Mouse (Mus musculus) 3T3-L1 (cell line): ENCODE results near the gene Alg12.
A peak's percentile ranks its signal among the peaks of the same experiment; 100 is the strongest.

Source experiments
- DNase-seq: peaks from one replicate; pipeline ENCODE4 v3.0.0-alpha.2; 2015; ENCODE audit warnings: low read depth, low spot score

Alg12 gene

DNA sequence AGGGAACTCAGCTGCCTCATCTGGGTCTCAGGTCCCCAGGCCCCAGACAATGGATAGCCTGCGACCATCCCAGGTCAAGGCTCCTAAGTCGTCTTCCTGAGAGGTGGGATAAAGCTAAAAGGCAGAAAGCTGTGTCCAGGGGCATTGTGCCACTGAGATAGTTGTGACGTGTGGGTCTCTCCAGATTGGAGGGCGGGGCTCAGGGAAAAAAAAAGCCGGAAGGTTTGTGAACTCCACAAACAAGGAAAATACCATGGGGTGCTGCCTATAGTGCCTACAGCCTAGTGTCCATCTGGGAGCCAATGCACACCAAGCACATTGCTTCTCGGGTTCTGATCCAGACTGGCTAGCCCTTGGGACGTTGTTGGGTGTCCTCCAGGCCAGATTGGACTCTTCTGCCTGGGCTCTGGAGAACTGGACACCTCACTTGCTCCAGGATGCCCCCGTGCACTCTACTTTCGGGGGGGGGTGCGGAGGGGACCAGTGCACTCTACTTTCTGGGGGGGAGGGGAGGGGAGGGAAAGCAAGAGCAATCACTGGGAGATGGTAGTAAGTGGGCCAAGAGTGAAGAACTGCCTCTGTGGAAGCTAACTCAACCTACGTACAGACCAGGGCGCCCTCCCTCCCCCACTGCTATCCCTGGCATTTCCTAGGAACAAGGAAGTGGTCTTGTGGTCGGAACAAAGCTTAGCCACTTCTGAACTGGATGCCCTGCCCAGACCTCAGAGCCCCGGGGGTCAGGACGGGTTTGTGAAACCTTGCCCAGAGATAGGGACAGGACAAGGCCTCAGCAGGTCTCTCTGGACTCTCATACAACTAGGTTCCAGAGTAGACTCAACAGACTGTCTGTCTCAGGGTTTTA, 36.1 kb upstream of the Alg12 start:
- DNase-seq, result peak; percentile 79

DNA sequence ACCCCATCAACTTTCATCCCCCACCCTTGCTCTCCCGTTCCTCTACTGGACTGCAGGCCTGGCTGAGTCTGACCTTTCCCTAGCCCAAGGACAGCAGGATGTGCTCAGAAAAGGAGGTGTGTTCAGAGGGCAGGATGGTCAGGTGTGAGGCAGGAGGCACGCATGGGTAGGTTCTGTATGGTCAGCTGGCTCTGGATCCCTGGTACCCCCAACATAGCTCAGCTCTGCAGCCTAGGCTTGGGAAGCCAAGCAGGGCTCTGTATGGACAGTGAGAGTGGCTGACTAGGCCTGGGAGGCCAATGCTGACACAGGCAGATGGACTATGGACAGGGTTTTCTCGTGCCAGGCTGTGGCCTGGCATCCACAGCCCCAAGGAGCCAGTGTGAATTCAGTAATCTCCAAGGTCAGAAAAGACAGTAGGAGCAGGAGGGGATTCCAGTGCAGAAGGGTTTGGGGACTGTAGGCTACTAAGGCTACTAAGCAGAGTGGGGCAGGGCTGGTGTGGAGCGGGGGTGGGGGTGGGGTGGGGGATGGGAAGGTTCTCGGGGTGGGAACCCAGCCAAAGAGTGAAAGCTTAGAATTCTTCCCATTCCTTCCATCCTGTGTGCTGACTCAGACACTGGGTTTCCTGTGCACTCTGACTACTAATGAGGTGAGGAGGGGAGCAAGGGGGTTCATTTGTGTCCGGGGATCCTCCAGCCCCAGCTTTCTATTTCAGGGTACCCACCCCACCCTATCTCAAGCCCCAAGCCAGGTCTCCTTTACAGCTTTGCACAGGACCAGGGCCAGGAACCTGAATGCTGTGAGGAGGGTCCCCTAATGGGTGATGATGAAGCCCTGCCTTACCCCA, 35.2 kb upstream of the Alg12 start:
- peak; percentile 63 for DNase-seq

GRCm38 (mm10) chr15:88853106-88853505, 34.0 kb upstream of the Alg12 start:
- DNase-seq, result no peak

DNA sequence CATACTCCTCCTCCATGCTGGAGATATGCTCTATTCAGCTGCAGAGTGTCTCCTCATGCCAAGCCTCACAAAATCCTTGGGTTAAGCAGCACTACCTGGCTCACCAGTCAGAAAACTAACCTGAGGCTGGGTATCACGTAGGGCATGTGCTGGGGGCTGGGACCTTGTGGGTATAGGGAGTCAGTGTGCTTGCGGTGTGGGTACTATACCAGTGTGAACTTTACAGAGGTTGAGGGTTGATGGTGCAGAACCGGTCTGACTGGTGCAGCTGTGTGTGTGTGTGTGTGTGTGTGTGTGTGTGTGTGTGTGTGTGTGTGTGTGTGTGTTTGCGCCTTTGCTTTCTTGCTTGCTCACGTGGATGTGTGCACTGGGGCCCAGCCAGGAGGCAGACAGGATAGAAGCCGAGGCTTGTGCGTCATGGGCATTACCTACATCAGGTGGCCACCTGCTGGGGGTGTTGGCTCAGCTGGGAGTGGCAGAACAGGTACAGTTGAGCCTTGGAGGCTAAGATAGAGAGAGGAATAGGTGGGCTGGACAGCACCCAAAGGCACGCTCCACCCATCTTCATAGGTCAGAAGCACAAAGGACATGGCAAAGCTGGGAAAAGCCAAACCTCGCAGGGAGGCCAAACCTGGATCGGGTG, 32.5 kb upstream of the Alg12 start:
- DNase-seq, result no peak

GRCm38 (mm10) chr15:88851076-88851475, 32.0 kb upstream of the Alg12 start:
- no peak for DNase-seq

DNA sequence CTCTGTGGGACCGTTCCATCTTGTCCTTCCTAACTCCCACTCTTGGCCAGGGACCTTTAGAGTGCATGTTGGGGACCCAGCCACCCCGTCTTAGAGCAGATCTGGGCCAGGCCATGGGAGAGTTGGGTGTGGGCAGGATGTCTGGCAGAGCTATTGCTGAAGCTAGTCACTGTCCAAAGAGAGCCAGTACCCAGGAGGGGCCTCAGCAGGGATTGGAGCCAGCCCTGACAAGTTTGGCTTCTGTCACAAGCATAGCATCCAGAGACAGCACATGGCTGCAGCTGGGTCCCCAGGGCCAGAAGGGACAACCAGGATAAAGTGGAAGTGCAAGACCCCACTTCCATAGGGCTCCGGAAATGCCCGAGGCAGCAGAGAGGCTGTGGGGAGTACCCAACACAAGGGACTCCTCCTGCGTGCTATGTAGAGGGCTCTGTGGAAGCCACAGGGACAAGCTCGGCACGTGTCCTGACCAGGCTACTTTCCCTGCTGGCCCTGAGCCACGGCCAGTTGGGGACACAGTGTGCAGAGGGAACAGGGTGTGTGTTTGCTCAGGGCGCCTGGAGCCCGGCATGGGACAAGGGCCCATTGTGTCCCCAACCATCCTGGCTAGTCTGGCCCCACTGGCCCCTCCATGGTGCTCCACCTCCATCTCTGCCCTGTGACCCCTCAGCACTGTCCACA, 31.2 kb upstream of the Alg12 start:
- no peak for DNase-seq

GRCm38 (mm10) chr15:88849621-88850020, 30.5 kb upstream of the Alg12 start:
- DNase-seq, result no peak

- DNase-seq, result no peak
Observed at GRCm38 (mm10) chr15:88848661-88849060, 29.5 kb upstream of the Alg12 start.

DNA sequence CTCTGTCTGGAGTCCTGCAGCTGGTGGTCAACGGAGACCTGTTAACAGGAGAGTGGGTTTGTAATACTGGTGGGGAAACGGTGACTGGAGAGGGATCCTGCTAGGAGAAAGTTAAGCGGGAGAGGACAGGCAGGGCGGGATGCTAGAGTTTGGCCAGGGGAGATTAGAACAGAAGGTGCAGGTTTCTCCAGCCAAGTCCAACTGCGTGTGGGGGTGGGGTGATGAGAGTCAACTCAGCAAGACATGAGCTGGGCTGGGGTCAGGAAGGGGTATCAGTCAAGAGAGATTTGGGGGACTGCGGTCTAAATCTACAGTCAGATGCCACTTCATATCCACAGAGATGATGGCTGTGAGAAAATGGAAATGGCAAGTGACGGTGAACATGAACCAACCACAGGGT, 25.8 kb upstream of the Alg12 start:
- DNase-seq, result no peak

GRCm38 (mm10) chr15:88843486-88844097, 24.5 kb upstream of the Alg12 start:
- DNase-seq, result peak; percentile 66

DNA sequence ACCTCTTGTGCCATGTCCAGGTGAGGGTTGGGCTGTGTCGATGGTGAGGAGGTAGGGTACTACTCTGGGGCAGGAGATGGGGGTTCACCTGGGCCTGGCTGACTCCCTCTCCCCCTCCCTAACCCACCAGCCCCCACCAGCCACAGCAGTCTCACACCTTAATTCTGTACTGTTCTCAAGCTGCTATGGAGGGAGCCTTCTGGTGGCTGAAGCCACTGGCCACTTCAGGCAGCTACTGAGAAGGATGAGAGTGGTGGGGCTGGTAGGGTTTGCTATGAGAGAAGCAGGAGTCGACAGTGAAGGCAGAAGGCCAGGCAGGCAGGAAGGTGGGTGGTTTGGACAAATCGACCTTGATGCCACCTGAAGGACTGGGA, 23.2 kb upstream of the Alg12 start:
- no peak for DNase-seq

DNA sequence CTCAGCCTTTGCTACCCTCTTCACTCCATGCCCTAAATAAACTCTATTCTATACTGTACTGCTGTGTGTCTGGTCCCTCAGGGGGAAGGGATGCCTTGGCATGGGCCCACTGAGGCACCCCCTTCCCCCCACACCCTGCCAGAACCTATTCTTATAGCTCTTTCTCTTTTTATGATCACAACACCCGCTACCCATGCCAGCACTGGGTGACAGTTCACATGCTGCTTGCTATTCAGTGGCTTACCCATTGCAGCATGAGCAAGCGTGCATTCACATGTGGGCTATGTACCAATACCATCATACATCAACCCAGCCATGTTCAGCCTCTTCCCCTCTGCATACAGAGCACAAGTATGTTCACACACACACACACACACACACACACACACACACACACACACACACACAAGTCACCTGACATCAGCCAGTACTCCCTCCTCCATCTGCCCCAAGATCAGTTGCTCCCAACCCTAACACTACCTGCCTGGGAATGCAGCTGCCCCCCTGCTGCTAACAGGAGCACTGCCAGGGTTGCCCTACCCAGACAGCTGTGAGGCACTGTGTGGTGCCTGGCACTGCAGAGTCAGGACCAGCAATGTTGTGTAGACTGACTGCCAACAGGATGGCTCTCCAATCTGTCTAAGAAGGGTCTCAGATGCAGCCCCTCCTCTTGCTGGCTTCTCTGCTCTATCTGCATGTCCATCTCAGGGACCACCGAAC, 22.6 kb upstream of the Alg12 start:
- DNase-seq, result no peak

DNA sequence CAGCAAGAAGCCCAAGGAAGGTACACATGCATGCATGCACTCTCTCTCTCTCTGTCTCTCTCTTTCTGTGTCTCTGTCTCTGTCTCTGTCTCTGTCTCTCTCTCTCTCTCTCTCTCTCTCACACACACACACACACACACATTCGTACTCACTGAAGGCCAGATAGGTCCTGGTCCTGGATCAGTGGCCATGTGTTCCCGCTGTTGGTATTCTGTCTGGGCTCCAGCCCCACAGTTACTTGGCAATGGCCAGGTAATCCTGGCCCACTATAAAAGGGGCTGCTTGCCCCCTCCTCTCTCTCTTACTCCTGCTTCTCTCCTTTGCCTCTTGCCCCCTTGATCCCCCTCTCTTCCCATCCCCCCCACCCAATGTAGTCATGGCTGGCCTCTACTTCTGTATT, 22.0 kb upstream of the Alg12 start:
- no peak for DNase-seq

DNA sequence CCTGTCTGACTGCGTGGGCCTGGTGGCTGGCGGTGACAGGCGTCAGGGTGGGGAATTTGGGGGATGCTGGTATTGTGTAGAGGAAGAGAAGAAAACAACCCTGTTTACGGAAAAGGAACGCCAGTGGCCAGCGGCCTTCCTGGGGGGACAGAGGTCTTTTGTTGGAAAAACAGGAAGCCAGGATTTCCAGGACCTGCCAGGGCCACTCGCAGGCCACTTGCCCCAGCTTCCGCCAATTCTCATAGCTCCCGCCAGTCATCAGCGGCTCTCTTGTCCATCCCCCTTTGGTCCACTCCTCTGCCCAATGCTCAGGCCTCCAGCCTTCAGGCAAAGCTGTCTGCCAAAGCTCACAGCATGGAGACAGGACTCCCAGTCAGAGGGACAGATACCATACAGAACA, 21.0 kb upstream of the Alg12 start:
- DNase-seq, result no peak

- DNase-seq, result no peak
Observed at GRCm38 (mm10) chr15:88839271-88839670, 20.2 kb upstream of the Alg12 start.

GRCm38 (mm10) chr15:88837977-88838376, 18.9 kb upstream of the Alg12 start:
- peak; percentile 48 for DNase-seq

GRCm38 (mm10) chr15:88837199-88837932, 18.2 kb upstream of the Alg12 start:
- peak; percentile 66 for DNase-seq

- DNase-seq, result no peak
Observed at GRCm38 (mm10) chr15:88836571-88836970, 17.5 kb upstream of the Alg12 start.

GRCm38 (mm10) chr15:88836031-88836430, 16.9 kb upstream of the Alg12 start:
- peak; percentile 28 for DNase-seq

- no peak for DNase-seq
Observed at GRCm38 (mm10) chr15:88832536-88832935, 13.4 kb upstream of the Alg12 start.
